Mouse (Mus musculus): ENCODE results near the gene Uxs1.

Uxs1 gene

DNA sequence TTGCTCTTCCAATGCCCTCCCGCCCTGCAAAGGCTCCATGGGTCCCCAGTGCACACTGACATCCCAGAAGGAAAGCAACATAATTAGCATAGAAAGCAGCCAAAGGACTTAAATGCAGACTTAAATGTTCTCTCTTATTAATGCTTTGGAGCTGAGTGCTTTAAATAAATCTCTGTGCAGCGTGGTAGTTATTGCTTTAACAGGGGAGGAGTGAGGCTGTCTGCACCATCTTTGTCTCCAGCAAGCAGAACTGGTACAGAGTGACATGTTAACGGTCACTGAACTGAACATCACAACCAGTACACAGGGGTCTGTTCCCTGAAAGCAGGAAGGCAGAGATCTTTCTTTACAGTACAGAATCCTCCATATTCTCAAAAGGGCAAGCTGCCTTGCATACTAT is 29.6 kb downstream of the Uxs1 start:
- no peak for DNase-seq (ENCODE audit: low read depth, low spot score)

DNA sequence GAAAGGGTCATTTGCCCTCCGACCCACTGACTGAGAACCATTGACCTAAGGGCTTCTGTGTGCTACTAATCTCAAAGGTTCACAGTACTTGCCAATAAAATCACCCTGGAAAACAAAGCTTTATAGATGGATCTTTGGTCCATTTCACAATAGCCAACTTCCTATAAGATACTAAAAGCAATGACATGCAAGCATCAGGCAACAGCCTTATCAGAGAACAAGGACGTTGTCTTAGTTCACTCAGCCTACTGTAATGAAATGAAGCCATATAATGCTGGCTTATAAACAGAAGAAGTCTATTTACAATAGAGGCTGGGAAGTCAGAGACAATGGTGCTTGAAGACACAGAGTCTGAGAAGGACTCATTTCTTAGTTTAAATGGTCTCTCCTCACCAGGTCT is 37.8 kb downstream of the Uxs1 start:
- no peak for DNase-seq (ENCODE audit: low read depth, low spot score)

DNA sequence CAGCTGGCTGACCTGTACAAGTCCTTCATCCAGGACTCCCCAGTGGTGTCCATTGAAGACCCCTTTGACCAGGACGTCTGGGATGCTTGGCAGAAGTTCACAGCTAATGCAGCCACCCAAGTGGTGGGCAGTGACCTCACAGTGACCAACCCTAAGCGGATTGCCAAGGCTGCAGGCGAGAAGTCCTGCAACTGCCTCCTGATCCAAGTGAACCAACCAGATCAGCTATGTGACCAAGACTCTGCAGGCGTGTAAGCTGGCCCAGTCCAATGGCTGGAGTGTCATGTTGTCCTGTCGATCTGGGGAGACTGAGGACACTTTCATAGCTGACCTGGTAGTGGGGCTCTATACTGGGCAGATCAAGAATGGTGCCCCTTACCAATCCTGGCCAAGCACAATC is 40.9 kb downstream of the Uxs1 start:
- no peak for DNase-seq (ENCODE audit: low read depth, low spot score)

DNA sequence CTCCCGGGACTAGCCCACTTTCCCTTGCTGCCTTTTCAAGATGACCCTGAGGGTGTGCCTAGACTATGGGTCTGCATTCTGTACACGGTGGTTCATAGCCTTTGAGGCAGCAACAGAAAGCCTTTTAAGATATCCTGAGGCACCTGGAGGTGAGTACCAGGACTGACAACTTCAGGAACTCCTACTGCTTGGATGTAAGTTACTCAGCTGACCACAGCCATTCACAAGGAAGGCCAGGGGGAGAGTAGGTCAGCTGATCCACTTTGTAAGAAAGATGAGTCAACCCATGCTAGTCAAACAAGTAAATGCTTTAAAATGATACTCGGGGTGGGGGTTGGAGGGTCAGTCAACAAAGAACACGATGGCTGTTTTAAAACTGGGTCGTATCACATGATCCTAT is 42.3 kb downstream of the Uxs1 start:
- no peak for DNase-seq (ENCODE audit: low read depth, low spot score)

DNA sequence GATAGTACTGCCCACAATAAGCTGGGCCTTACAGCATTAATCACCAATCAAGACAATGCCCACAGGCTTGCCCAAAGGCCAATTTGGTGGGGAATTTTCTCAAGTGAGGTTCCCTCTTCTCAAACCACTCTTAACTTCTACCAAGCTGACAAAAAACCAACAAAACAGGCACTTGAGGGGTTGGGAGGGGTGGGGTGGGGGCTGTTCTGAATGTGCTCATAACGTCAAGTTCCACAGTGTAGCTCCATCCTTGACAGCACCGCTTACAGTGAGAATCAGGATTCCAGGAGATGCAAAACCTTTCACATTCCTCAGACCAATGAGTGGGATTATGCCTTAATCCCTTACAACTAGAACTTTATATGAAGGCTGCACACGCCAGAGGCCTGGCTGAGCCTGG is 44.4 kb downstream of the Uxs1 start:
- DNase-seq (ENCODE audit: low read depth, low spot score): no peak

DNA sequence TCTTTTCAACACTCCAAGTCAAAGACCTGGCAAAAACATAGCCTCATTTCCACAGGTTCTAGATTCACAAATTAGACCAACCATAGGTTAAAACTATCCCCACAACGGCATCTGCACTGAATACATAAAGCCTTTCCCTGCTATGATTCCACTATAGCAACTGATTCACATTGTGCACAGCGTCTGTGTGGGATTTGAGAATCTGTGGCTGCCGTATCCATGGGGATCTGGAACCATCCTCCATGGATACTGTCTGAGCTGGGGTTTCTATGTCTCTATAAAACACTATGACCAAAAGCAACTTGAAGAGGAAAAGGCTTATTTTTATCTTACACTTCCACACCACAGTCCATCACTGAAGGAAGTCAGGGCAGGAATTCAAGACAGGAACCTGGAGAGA is 44.9 kb downstream of the Uxs1 start:
- no peak for DNase-seq (ENCODE audit: low read depth, low spot score)

DNA sequence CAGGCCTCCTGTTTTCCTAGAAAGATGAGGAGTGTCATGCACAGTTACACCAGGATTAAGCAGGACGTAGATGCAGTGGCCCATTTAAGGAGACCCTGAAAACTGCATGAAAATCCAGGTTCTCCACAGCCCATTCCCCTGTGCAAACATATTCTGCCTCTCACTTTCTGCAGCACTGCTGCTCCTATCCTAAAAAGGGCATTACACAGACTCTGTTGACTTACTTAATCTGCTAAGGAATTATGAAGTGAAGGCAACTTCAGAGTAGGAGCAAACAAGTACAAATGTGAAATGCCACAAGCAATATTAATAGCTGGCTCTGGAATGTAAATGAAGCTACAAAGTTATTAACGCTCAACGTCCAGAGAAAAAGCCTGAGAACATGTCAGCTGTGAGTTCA is 45.9 kb downstream of the Uxs1 start:
- no peak for DNase-seq (ENCODE audit: low read depth, low spot score)

DNA sequence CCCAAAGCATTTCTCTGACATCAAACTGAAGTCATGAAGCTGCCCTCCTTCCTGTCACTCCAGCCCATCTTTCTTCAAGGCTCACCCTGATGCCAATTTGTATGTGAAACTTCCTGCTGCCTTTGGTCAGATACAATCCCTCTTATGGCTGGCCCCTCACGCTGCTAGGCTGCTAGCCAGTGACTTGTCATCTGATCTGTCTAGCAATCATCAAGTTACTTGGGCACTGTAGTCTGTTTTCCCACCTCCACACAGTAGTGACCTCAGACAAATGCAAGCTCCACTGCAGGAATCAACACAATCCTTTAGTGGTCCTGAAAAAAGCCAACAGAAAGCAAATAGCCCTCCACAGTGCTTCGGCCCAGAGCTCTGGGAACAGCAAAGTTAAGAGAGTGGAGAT is 46.4 kb downstream of the Uxs1 start:
- DNase-seq (ENCODE audit: low read depth, low spot score): no peak

DNA sequence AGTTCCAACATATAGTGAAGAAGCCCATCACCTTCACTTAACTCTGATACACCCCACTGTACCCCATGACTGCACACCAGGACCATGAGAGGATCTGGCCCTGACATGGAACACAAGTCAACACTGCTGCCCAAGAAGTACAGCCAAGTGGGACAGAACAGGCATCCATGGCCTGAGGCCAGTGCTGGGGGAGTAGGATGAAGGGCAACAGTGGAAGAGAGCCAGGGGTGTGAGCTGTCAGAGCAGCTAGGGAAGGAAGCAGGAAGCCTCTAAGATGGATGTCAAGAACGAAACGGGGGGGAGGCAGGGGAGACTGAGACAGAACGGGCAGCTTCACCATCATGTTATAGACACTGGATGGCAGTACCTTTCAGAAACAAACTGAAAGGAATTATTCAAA is 51.5 kb downstream of the Uxs1 start:
- no peak for DNase-seq (ENCODE audit: low read depth, low spot score)

DNA sequence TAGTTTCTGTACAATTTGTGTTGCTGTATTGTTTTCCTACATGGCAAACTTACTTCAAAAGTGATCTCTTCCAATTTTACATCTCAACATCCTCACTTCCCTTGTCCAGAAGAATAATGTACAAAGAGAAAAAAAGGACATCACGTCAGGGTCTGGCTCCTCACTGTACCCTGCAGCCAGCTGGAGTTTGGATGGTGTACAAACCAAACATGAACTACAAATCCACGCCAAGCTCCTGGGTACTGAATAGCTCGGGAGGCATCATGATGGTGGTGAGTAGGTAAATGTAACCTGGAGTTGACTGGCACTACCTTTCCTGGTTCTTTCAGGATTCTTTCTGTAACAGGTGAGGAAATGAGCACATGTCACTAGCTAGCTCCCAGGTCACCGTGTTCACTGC is 53.5 kb downstream of the Uxs1 start:
- no peak for DNase-seq (ENCODE audit: low read depth, low spot score)

DNA sequence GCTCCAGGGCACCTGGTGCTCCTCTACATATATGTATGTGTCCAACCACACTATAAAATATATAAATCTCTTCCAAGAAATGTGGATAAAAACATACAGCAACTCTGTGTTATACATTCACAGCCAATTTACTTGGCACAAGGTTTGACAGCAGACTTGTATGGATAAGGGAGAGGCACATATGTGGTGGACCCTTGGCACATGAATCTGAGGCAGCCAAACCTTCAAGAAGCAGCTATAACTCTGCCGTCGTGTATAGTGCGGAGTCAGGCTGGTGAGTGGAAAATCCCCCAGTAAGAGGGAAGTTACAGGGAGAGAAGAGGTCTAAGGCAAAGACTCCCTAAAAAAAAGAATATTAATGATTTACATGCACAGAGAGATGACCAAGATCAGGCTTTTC is 54.9 kb downstream of the Uxs1 start:
- DNase-seq (ENCODE audit: low read depth, low spot score): no peak

DNA sequence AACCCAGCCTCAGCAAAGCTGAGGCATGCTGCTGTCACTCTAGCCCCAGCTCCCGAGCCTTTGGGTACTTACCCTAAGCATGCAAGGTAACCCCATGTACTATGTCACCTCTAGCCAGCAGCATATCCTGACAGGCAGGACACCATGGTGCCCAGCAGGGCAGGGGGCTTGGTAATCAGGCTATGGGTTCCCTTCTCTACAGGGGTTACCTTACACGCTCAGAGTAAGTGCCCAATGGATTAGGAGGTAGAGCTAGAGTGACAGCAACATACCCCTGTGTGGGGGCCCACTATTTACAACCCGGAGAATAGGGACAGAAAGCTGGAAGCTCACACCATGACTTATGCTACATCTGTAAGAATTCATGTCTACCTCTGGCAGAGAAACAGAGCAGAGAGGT is 57.6 kb downstream of the Uxs1 start:
- DNase-seq (ENCODE audit: low read depth, low spot score): no peak

DNA sequence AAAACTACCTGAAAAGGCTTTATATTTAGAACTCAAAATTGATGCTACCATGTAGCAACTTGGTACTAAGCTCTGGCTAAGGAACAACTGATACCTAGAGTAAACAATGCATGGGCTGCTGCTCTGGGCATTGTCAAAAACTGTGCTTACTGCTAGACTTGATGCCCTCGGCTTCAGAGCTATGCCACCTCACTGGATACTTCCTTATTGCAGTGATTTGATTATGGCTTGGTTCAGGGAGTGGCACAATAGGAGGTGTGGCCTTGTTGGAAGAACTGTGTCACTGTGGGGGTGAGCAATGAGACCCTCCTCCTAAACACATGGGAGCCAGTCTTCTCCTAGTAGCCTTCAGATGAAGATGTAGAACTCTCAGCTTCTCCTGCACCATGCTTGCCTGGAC is 58.3 kb downstream of the Uxs1 start:
- no peak for DNase-seq (ENCODE audit: low read depth, low spot score)

DNA sequence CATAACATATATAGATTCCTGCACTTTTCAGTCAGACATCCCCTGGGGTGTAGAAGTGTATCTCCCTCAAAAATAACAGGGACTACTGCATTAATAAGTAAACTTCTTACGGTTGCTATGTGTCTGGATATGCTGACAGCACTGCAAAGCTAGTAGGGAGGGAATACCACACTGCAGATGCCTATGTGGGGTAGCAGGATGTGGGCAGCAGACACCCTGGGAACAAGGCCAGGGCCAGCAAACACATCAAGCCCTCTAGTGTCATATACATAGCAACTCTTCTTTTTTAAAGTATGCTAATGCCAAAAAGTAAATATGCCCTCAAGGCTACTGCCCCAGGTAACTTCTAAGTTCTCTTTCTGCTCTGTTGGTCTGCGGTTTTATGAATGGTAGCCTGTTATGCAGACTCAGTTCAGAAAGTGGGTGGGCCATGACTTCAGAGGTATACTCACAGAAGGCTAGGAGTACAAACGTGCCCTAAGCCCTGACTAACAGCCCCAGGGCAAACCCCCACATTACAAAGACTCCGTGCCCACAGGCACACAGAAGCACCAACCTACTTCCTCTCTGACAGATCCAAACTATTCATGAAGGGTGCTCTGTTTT is 59.1 kb downstream of the Uxs1 start:
- DNase-seq (ENCODE audit: low read depth, low spot score): no peak

DNA sequence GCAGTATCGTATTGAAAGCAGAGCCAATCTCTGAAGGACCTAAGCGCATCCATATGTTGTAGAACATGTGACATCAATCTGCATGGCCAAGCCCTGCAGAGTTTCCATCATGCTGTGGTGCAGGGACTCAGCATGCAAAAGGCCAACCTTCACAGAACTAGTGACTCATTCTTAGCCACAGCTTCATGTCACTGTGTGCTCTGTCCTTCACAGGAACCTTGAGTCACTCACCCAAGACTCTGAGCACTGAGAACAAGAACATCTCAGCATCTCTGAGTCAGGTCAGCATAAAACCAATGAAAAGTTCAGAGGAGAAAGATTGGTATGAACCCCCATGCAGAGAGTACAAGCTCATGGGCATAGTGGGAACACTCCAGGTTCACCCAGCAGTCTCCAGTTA is 61.3 kb downstream of the Uxs1 start:
- no peak for DNase-seq (ENCODE audit: low read depth, low spot score)

DNA sequence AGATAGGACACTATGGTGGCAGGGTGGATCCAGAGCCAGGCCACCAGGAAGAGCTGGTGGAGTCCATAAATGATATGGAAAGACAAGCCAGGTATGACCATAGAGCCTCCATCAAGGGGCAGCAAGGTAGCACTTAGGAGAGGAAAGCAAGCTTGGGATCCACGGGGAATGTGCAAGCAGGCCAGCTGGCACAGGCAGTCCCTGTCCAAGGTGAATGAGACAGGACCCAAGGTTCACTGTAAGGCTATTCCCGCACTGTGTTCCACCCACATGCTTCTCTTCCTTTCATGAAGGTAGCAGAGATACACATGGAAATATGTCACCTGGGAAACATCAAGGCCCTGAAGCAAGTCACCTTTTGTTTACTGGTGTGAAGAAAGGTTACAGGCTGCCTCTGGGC is 63.1 kb downstream of the Uxs1 start:
- no peak for DNase-seq (ENCODE audit: low read depth, low spot score)

DNA sequence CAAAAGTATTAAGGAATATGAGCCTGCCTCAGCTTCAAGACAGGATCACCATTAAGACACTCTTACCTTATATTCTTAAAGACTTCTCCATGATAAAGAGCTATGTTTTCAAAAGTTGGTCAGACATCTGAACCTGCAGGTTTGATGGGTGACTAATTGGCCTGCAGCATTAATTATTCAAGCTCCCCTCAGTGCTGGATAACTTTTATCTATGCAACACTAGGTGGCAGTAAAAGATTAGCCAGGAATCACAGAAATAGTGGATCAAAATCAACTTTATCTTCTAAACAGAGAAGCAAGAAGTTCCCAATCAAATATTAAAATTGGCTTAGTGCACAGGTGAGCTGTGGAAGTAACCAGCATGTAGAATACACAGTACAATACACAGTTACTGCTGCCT is 67.5 kb downstream of the Uxs1 start:
- DNase-seq (ENCODE audit: low read depth, low spot score): no peak

DNA sequence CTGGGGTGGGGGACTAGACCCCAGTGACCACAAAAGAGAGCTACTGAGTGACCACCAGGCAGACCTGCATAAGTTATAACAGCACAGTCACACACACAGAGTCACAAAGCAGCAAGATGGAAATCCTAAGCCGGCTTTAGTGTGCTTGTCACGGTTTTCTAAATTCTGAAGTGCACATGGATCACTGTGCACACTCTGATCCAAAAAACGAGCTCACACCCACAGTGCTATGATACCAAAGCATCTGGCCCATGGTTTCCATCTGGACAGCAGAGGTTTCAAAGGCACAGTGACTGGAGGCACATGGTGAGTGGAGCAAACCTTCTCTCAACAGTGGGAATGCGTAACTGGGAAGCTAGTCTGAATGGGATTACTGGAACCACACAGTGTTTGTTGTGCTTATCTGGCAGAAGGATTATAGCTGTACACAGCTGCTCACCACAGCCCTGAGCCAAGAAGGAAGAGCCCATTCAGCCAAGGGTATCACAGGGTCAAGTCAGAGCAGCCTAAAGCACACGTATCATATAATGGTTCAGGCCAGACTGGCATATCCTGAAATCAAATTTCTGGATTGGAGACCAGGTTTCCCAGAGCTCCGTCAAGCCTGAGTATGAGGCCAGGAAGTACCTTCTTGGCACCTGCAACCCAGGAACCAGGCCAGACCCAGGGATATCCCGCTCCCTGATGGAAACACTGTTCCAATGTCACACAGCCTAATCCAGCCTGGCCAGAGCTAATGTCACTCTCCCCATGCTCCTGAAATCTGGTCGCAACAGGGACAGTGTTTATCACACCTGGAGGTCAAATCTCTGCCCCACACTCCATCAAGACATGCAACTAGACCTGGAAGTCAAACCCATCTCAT is 72.9 kb downstream of the Uxs1 start:
- no peak for DNase-seq (ENCODE audit: low read depth, low spot score)

DNA sequence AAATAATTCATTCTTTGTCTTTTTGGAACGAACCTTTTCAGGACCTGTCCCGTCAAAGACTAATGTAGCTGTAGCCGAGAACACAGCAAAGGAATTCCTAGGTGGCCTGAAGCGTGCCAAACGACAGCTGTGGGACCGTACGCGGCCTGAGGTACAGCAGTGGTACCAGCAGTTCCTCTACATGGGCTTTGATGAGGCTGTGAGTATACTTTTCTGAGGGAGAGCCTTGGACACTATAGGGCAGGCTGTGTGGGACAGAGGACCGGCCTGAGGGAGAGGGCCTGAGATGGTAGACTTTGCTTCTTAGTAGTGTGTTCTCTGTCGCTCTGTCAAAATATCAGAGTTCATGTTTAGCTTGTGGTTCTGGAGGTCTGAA is 89.1 kb downstream of the Uxs1 start:
- no peak for DNase-seq (ENCODE audit: low read depth, low spot score)

DNA sequence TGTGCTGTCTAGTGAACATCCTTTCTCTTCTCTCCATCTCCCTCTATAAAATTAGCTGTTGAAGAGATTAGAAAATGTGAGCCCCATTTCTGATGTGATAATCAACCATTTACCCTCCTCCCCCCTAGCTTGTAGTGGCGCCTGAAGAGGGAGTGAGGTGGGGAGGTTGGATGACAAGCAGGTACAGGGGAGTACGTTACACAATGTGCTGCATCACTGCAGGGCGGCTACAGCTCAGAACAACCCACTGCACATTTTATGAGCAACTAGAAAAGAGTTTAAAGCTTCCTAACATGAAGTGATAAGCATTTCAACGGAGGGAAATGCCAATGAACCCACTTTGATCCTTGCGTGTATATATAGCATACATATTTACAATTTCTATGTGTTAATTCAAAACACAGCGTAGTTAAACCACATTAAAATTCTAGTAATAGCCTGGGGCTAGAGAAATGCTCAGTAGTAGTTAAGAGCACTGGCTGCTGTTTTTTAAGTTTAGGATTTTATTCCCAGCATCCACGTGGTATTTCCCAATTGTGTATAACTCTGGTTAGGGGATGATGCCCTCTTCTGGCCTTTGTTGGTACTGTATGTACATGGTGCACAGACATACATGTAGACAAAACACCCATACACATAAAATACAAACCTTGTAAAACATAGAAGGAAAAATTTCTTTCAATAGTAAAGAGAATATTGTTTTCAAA is 89.6 kb downstream of the Uxs1 start:
- no peak for DNase-seq (ENCODE audit: low read depth, low spot score)

DNA sequence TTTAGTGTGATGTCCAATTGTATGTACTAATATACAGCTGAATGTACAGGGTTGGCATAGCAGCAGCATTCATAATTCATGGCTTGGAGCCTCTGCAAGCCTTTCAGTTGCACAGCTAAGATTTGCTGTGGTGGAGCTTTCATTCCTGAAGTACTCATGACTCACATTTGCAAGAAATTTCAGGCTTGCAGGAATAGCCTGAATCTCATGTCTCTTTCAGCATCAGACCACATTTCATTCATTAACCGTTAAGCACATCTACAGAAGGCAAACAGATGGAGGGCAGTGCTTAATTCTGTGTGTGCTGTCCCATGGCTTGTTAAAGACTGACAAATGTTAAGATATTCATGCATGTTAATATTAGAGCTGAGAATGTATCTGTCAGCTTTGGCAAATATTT is 94.9 kb downstream of the Uxs1 start:
- DNase-seq (ENCODE audit: low read depth, low spot score): no peak

DNA sequence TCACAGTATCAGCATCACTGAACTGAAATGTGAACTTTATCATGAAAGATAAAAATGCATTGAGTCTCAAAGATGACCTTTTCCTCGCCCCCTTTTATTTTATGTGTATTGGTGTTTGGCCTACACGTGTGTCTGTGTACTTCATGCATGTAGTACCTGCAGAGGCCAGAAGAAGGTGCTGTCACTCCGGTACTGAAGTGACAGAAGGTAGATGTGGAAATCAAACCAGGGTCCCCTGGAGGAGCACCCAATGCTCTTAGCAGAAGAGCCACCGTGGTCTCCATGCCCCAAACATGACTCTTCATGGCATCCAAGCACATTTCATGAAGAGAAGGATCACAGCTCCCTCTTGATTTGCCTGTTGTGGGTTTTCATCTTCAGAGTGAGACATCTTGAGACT is 95.5 kb downstream of the Uxs1 start:
- DNase-seq (ENCODE audit: low read depth, low spot score): no peak

DNA sequence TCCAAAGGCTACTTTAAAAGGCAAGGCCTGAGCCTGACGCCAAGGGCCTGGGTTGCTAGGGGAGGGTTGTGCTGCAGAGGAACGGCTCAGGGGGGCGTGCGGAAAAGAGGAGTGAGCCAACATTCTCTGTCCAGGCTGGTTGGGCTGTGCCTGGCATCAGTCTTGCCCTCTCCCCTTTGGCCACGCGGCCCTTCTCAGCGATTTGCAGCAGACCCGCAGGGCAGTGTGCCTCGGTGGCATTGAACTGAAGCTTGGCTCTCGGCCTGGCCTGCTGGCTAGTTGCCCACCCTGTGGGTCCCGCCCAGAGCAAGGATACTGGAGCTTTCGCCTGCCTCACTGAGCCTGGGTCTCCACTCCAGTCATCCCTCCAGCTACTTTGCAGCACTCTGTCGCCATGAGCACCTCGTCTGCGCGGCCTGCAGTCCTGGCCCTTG is 97.1 kb downstream of the Uxs1 start, which contains the start of gene 1500015O10Rik:
Gene 1500015O10Rik (plus strand): TSS at position 112 of the 434 bp plus-strand sequence.
- peak; percentile 16 for DNase-seq (ENCODE audit: low read depth, low spot score)

Data from retina, postnatal 7 days (tissue).